Mouse (Mus musculus) heart, adult 18-20 months (tissue): ENCODE measurements around the gene Pcdh18. TPM values are rescaled to one million over a fixed set of nuclear protein-coding genes. Genes with fewer than 3 reads are reported as not detected.

Source experiments
- DNase-seq, 2 experiments: peaks; one replicate each; pipeline ENCODE4 v3.0.0; 2021 to 2022; ENCODE audit warnings: mixed read lengths in 1 of 2
- long read RNA-seq, 2 experiments: library from polyadenylated mRNA; stranded (forward); transcript quantifications; one replicate each; pipeline ENCODE4 v2.0.0; 2021
- total RNA-seq, 2 experiments: library from RNA; stranded (reverse); gene quantifications; 2 replicates each; pipeline ENCODE4 v1.2.3; 2021

Gene Pcdh18
- total RNA-seq = 1 to 10 TPM; 2.2 to 2.8 TPM
- long read RNA-seq, experiment 1, full-length matches to known transcripts = 1 of 2 reads
- long read RNA-seq, experiment 1, partial matches to known transcripts = 0 of 2 reads
- long read RNA-seq, experiment 1, other reads (novel, unspliced or antisense) = 1 of 2 reads
- long read RNA-seq, experiment 2, partial matches to known transcripts = 0 of 1 reads
- long read RNA-seq, experiment 2, other reads (novel, unspliced or antisense) = 1 of 1 reads

GRCm38 (mm10) chr3:49756870-49757625 is at the start of gene Pcdh18:
Gene Pcdh18, minus strand, starts transcription at chr3:49757325.
- DNase-seq = peak; percentile 85 to 89

- no peak for DNase-seq
Measured at GRCm38 (mm10) chr3:49806823-49807222, 49.7 kb upstream of the Pcdh18 start.

- no peak for DNase-seq
Measured at GRCm38 (mm10) chr3:49805511-49805910, 48.4 kb upstream of the Pcdh18 start.

- DNase-seq = no peak
Measured at GRCm38 (mm10) chr3:49788296-49788695, 31.2 kb upstream of the Pcdh18 start.

GRCm38 (mm10) chr3:49787719-49788118 is 30.6 kb upstream of the Pcdh18 start:
- DNase-seq = no peak

GRCm38 (mm10) chr3:49768992-49769738 is 12.0 kb upstream of the Pcdh18 start:
- no peak for DNase-seq

- no peak for DNase-seq
Measured at GRCm38 (mm10) chr3:49762711-49763110, 5.6 kb upstream of the Pcdh18 start.

GRCm38 (mm10) chr3:49761971-49762370 is 4.8 kb upstream of the Pcdh18 start:
- DNase-seq = no peak

GRCm38 (mm10) chr3:49757626-49758019 is 498 bp upstream of the Pcdh18 start:
- peak in 1 of 2 experiments; percentile 23 for DNase-seq

GRCm38 (mm10) chr3:49755986-49756845 is 909 bp downstream of the Pcdh18 start:
- DNase-seq = peak; percentile 74 to 75

GRCm38 (mm10) chr3:49752766-49753165 is 4.4 kb downstream of the Pcdh18 start:
- no peak for DNase-seq

GRCm38 (mm10) chr3:49749491-49750284 is 7.4 kb downstream of the Pcdh18 start:
- DNase-seq = no peak

- no peak for DNase-seq
Measured at GRCm38 (mm10) chr3:49748054-49748453, 9.1 kb downstream of the Pcdh18 start.

- DNase-seq = no peak
Measured at GRCm38 (mm10) chr3:49739061-49739460, 18.1 kb downstream of the Pcdh18 start.

GRCm38 (mm10) chr3:49738531-49738930 is 18.6 kb downstream of the Pcdh18 start:
- no peak for DNase-seq

- no peak for DNase-seq
Measured at GRCm38 (mm10) chr3:49706503-49706902, 50.6 kb downstream of the Pcdh18 start.

GRCm38 (mm10) chr3:49699951-49700350 is 57.2 kb downstream of the Pcdh18 start:
- DNase-seq = no peak
